Mouse (Mus musculus) bone marrow macrophage, adult 2 months (primary cell): ENCODE results near the gene Cpne9.

ENCODE experiments used
- CTCF ChIP-seq: IDR thresholded peaks from 2 replicates; pipeline ENCODE4 v1.5.1; 2012; ENCODE audit warnings: low read depth, mild to moderate bottlenecking, low read length, moderate library complexity
- POLR2A ChIP-seq: IDR thresholded peaks from 2 replicates; pipeline ENCODE4 v1.6.1; 2012; ENCODE audit warnings: mild to moderate bottlenecking, low read depth, low read length, borderline replicate concordance

DNA sequence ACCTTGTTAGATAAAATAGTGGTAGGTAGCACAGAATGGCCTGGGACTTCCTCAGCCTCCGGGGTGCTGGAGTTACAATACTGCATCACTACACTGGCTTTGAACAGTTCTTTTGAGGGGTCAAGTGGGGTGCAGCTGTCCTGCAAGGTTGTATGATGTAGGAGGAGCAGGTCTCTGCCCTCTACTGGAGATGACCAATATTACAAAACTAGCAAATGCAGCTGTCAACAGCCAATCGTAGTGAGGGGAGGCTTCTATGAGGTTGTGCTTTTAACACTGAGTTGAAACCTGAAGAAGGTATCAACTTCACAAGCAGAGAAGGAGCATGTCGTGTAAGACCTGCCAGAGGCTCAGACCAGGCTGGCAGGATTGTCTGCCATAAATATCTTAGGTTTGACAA is 20.2 kb downstream of the Cpne9 start:
- TF ChIP-seq CTCF (0 out of 2 replicates have a peak, but pooled peaks have one; percentile 37), POLR2A (no peak)
